Mouse (Mus musculus): ENCODE measurements at regions not wholly inside any gene's neighbourhood (a gene's known extent, or its start where the extent isn't known, plus 50 kb on each side); places are given as distances from the start of the nearest gene placed in this dataset.

DNA sequence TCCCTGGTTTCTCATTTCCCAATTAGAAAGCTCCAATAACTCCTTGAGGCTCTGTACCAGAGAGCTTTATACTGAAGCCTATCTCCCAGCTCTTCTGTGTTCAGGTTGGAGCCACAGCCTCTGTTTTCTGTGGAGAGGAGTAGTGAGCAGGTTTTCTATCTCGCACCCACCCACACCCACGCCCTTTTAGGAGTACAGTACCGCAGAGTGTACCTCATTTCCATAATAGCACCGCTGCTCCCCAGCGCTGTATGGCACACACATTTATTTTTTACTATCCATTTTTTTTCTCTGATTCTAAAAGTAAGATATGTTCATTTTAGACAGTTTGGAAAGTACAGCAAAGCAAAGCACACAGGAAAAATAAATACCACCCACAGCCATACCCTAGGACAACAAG is 137.5 kb upstream of the Topaz1 start:
- no peaks in the 10 kb centered on the region for H3K36me3 ChIP-seq (ENCODE audit: control insufficient read depth, insufficient read depth, low read length)
- ATAC-seq (ENCODE audit: insufficient number of reproducible peaks, insufficient read depth, low FRiP score, low read depth), result no peak
- H3K9ac ChIP-seq (ENCODE audit: low read length), result no peak overlapping the region
- no peak overlapping the region for H3K4me2 ChIP-seq (ENCODE audit: low read length)
- H3K4me3 ChIP-seq (ENCODE audit: control insufficient read depth in 1 of 2, insufficient read depth in 1 of 2, low read depth in 1 of 2, low read length in 2 of 2), result no peak overlapping the region
- no peaks in the 10 kb centered on the region for H3K27me3 ChIP-seq (ENCODE audit: control insufficient read depth, insufficient read depth, low read length)
- no peaks in the 10 kb centered on the region for H3K4me1 ChIP-seq (ENCODE audit: control insufficient read depth in 2 of 2, insufficient read depth in 2 of 2, low read length in 2 of 2)
- no peak overlapping the region for H3K27ac ChIP-seq (replicated peaks in 1 of 2; ENCODE audit: control insufficient read depth in 1 of 2, insufficient read depth in 1 of 2, low read depth in 2 of 2, low read length in 2 of 2)
- WGBS, result 89% methylated on average over 5 of the region's 5 CpGs
- no peaks in the 10 kb centered on the region for H3K9me3 ChIP-seq (ENCODE audit: control insufficient read depth, low read length)

- Histone ChIP-seq H3K4me2 (ENCODE audit: low read length) (no peak overlapping the region), H3K4me1 (ENCODE audit: control insufficient read depth in 2 of 2, insufficient read depth in 2 of 2, low read length in 2 of 2) (no peaks in the 10 kb centered on the region), H3K27ac (replicated peaks in 1 of 2; ENCODE audit: control insufficient read depth in 1 of 2, insufficient read depth in 1 of 2, low read depth in 2 of 2, low read length in 2 of 2) (no peak overlapping the region), H3K4me3 (ENCODE audit: control insufficient read depth in 1 of 2, insufficient read depth in 1 of 2, low read depth in 1 of 2, low read length in 2 of 2) (no peak overlapping the region), H3K27me3 (ENCODE audit: control insufficient read depth, insufficient read depth, low read length) (no peaks in the 10 kb centered on the region), H3K36me3 (ENCODE audit: control insufficient read depth, insufficient read depth, low read length) (no peaks in the 10 kb centered on the region), H3K9me3 (ENCODE audit: control insufficient read depth, low read length) (no peaks in the 10 kb centered on the region), H3K9ac (ENCODE audit: low read length) (no peak overlapping the region)
- WGBS, result 76% methylated on average over 10 of the region's 10 CpGs
- no peak for ATAC-seq (ENCODE audit: insufficient number of reproducible peaks, insufficient read depth, low FRiP score, low read depth)
Observed at GRCm38 (mm10) chr9:122610918-122611317, 136.2 kb upstream of the Topaz1 start.

DNA sequence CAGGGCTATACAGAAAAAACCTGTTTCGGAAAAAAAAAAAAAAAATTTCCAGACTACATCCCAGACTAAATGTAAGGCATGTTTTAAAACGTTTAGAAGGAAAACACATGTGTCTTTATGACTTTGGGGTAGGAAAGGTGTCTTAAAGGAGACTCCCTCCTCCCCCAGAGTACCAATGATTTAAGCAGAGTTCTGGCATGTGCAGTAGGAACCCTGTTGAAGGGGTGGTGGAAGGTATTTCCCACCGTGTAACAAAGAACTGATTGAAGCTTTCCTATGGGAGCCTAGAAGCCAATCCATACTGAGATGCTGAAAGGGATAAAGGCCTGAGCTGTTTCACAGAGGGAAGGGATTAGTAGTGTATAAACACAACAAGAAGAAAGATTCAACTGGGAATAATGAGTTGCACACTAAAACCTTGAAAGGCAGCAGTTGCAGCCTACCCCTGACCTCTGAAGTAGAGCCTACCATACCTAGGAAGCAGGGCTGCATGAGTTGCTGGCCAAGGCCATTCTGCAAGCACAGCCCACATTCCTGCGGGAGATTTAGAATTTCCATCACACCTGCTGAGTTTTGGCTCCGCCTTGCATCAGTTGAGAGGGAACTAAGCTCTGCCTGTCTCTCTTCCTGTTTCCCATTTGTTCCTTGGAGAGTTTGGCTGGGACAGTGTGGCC is 132.4 kb upstream of the Topaz1 start:
- Histone ChIP-seq H3K27ac (replicated peaks in 1 of 2; ENCODE audit: control insufficient read depth in 1 of 2, insufficient read depth in 1 of 2, low read depth in 2 of 2, low read length in 2 of 2) (no peak overlapping the region), H3K4me2 (ENCODE audit: low read length) (no peak overlapping the region), H3K9me3 (ENCODE audit: control insufficient read depth, low read length) (no peaks in the 10 kb centered on the region), H3K4me1 (ENCODE audit: control insufficient read depth in 2 of 2, insufficient read depth in 2 of 2, low read length in 2 of 2) (peaks cover 3 to 7% of the 10 kb centered on the region in 2 experiments; a peak in 3 of 4 replicates), H3K4me3 (ENCODE audit: control insufficient read depth in 1 of 2, insufficient read depth in 1 of 2, low read depth in 1 of 2, low read length in 2 of 2) (no peak overlapping the region), H3K9ac (ENCODE audit: low read length) (no peak overlapping the region), H3K36me3 (ENCODE audit: control insufficient read depth, insufficient read depth, low read length) (no peaks in the 10 kb centered on the region), H3K27me3 (ENCODE audit: control insufficient read depth, insufficient read depth, low read length) (no peaks in the 10 kb centered on the region)
- 19% methylated on average over 5 of the region's 5 CpGs for WGBS
- ATAC-seq (ENCODE audit: insufficient number of reproducible peaks, insufficient read depth, low FRiP score, low read depth), result no peak

- WGBS, result 8% methylated on average over 4 of the region's 4 CpGs
- Histone ChIP-seq H3K4me1 (ENCODE audit: control insufficient read depth in 2 of 2, insufficient read depth in 2 of 2, low read length in 2 of 2) (peaks cover 3 to 7% of the 10 kb centered on the region in 2 experiments; a peak in 3 of 4 replicates), H3K27me3 (ENCODE audit: control insufficient read depth, insufficient read depth, low read length) (no peaks in the 10 kb centered on the region), H3K36me3 (ENCODE audit: control insufficient read depth, insufficient read depth, low read length) (no peaks in the 10 kb centered on the region), H3K4me3 (ENCODE audit: control insufficient read depth in 1 of 2, insufficient read depth in 1 of 2, low read depth in 1 of 2, low read length in 2 of 2) (no peak overlapping the region), H3K9ac (ENCODE audit: low read length) (no peak overlapping the region), H3K9me3 (ENCODE audit: control insufficient read depth, low read length) (no peaks in the 10 kb centered on the region), H3K27ac (replicated peaks in 1 of 2; ENCODE audit: control insufficient read depth in 1 of 2, insufficient read depth in 1 of 2, low read depth in 2 of 2, low read length in 2 of 2) (no peak overlapping the region), H3K4me2 (ENCODE audit: low read length) (no peak overlapping the region)
- no peak for ATAC-seq (ENCODE audit: insufficient number of reproducible peaks, insufficient read depth, low FRiP score, low read depth)
Observed at GRCm38 (mm10) chr9:122615351-122615750, 131.8 kb upstream of the Topaz1 start.

DNA sequence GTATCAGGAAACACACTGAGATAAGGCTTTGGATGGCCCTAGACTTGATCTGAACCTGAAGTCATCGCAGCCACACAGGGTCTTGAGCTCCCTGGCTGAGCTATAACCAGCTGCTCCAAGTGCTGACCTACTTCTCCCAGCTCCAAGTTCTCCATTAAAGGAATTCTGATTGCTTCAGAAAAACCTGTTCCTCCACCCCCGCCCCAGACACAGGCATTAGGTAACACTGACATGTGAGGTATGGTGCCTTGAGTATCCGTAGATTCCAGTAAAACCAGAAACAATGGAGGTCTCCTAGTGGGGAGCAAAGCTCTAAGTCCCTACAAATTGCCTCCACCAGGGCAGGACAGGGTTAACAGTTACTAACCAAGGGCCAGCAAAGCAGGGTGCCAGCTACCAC is 129.4 kb upstream of the Topaz1 start:
- WGBS, result 34% methylated on average over 3 of the region's 3 CpGs
- Histone ChIP-seq H3K9ac (ENCODE audit: low read length) (no peak overlapping the region), H3K27me3 (ENCODE audit: control insufficient read depth, insufficient read depth, low read length) (no peaks in the 10 kb centered on the region), H3K4me3 (ENCODE audit: control insufficient read depth in 1 of 2, insufficient read depth in 1 of 2, low read depth in 1 of 2, low read length in 2 of 2) (no peak overlapping the region), H3K9me3 (ENCODE audit: control insufficient read depth, low read length) (no peaks in the 10 kb centered on the region), H3K36me3 (ENCODE audit: control insufficient read depth, insufficient read depth, low read length) (no peaks in the 10 kb centered on the region), H3K4me1 (ENCODE audit: control insufficient read depth in 2 of 2, insufficient read depth in 2 of 2, low read length in 2 of 2) (peaks cover 3 to 7% of the 10 kb centered on the region in 2 experiments; a peak in 3 of 4 replicates), H3K4me2 (ENCODE audit: low read length) (no peak overlapping the region), H3K27ac (replicated peaks in 1 of 2; ENCODE audit: control insufficient read depth in 1 of 2, insufficient read depth in 1 of 2, low read depth in 2 of 2, low read length in 2 of 2) (no peak overlapping the region)
- no peak for ATAC-seq (ENCODE audit: insufficient number of reproducible peaks, insufficient read depth, low FRiP score, low read depth)

DNA sequence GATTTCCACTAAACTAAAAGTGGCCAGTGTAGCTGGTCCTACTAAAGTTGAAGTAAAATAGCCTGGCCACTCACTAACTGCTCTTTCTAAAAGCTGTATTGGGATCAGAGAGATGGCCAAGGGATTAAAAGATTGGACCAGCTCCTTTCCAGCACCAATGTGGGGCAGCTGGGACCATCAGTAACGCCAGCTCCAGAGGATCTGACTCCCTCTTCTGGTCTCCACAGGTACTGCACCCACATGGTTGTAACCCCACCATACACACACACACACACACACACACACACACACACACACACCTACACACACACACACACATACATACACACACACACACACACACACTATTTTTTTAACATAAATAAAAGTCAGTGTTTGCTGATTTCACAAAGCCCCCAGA is 122.1 kb upstream of the Topaz1 start:
- Histone ChIP-seq H3K36me3 (ENCODE audit: control insufficient read depth, insufficient read depth, low read length) (no peaks in the 10 kb centered on the region), H3K4me1 (ENCODE audit: control insufficient read depth in 2 of 2, insufficient read depth in 2 of 2, low read length in 2 of 2) (no peaks in the 10 kb centered on the region), H3K27me3 (ENCODE audit: control insufficient read depth, insufficient read depth, low read length) (peaks cover 12% of the 10 kb centered on the region), H3K9me3 (ENCODE audit: control insufficient read depth, low read length) (no peaks in the 10 kb centered on the region), H3K9ac (ENCODE audit: low read length) (no peak overlapping the region), H3K4me2 (ENCODE audit: low read length) (no peak overlapping the region), H3K27ac (replicated peaks in 1 of 2; ENCODE audit: control insufficient read depth in 1 of 2, insufficient read depth in 1 of 2, low read depth in 2 of 2, low read length in 2 of 2) (no peak overlapping the region), H3K4me3 (ENCODE audit: control insufficient read depth in 1 of 2, insufficient read depth in 1 of 2, low read depth in 1 of 2, low read length in 2 of 2) (no peak overlapping the region)
- whole genome bisulfite sequencing, result 96% methylated on average over 1 of the region's 1 CpGs
- ATAC-seq (ENCODE audit: insufficient number of reproducible peaks, insufficient read depth, low FRiP score, low read depth), result no peak

DNA sequence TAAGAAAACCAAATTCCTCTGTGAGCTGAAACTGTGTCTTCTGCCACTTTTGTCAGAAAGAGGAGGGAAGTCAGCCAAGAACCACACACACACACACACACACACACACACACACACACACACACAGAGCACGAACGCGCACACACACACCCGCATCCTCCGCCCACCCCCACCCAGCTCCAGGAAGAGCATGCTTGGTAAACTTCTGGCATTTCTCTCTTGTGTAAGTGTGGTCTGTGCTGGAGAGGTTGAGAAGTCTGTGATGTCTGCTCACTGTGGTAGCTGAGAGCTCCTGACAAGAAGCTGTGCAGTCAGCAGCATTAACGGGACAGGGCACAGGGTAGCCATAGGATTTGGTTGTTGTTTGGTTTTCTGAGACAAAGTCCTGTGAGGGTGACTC is 120.8 kb upstream of the Topaz1 start:
- 62% methylated on average over 6 of the region's 6 CpGs for WGBS
- Histone ChIP-seq H3K27ac (replicated peaks in 1 of 2; ENCODE audit: control insufficient read depth in 1 of 2, insufficient read depth in 1 of 2, low read depth in 2 of 2, low read length in 2 of 2) (no peak overlapping the region), H3K4me3 (ENCODE audit: control insufficient read depth in 1 of 2, insufficient read depth in 1 of 2, low read depth in 1 of 2, low read length in 2 of 2) (no peak overlapping the region), H3K4me1 (ENCODE audit: control insufficient read depth in 2 of 2, insufficient read depth in 2 of 2, low read length in 2 of 2) (no peaks in the 10 kb centered on the region), H3K9ac (ENCODE audit: low read length) (no peak overlapping the region), H3K9me3 (ENCODE audit: control insufficient read depth, low read length) (no peaks in the 10 kb centered on the region), H3K4me2 (ENCODE audit: low read length) (no peak overlapping the region), H3K27me3 (ENCODE audit: control insufficient read depth, insufficient read depth, low read length) (peaks cover 22% of the 10 kb centered on the region), H3K36me3 (ENCODE audit: control insufficient read depth, insufficient read depth, low read length) (no peaks in the 10 kb centered on the region)
- ATAC-seq (ENCODE audit: insufficient number of reproducible peaks, insufficient read depth, low FRiP score, low read depth), result no peak

Data from heart, embryonic 14.5 days (tissue).